Mouse (Mus musculus) kidney, postnatal 10 days (tissue): ENCODE measurements around the gene Olfr1513.

ENCODE experiments used
- DNase-seq: peaks from one replicate; pipeline ENCODE4 v3.0.0; 2021; ENCODE audit warnings: mixed read lengths

The Olfr1513 gene

GRCm38 (mm10) chr14:52356308-52356707 lies at the start of gene Olfr1513:
Olfr1513 (minus strand) TSS chr14:52356408.
- DNase-seq, result no peak

- DNase-seq, result no peak
Observed at GRCm38 (mm10) chr14:52397279-52397678, 41.1 kb upstream of the Olfr1513 start, which contains the start of gene Olfr1511. Olfr1511 (minus strand) TSS chr14:52397379.

- peak; percentile 8 for DNase-seq
Observed at GRCm38 (mm10) chr14:52390084-52390848, 34.1 kb upstream of the Olfr1513 start.

GRCm38 (mm10) chr14:52379068-52379467 lies 22.9 kb upstream of the Olfr1513 start, which contains the start of gene Olfr1512:
Olfr1512 (minus strand) TSS chr14:52379168.
- DNase-seq, result no peak

GRCm38 (mm10) chr14:52368741-52369140 lies 12.5 kb upstream of the Olfr1513 start:
- DNase-seq, result no peak

GRCm38 (mm10) chr14:52339512-52339852 lies 16.7 kb downstream of the Olfr1513 start:
- DNase-seq, result no peak

GRCm38 (mm10) chr14:52338751-52339511 lies 17.3 kb downstream of the Olfr1513 start:
- peak; percentile 76 for DNase-seq

GRCm38 (mm10) chr14:52332171-52332570 lies 24.0 kb downstream of the Olfr1513 start:
- DNase-seq, result no peak

GRCm38 (mm10) chr14:52331069-52331750 lies 25.0 kb downstream of the Olfr1513 start:
- no peak for DNase-seq

GRCm38 (mm10) chr14:52327910-52328812 lies 28.0 kb downstream of the Olfr1513 start, which contains the start of gene Sall2:
Sall2 (minus strand) TSS chr14:52328762.
- no peak for DNase-seq

GRCm38 (mm10) chr14:52327375-52327901 lies 28.8 kb downstream of the Olfr1513 start:
- DNase-seq, result no peak

- DNase-seq, result no peak
Observed at GRCm38 (mm10) chr14:52325890-52326289, 30.3 kb downstream of the Olfr1513 start.

GRCm38 (mm10) chr14:52319361-52319760 lies 36.8 kb downstream of the Olfr1513 start:
- peak; percentile 47 for DNase-seq

- DNase-seq, result peak; percentile 58
Observed at GRCm38 (mm10) chr14:52316441-52317225, 39.6 kb downstream of the Olfr1513 start.

- DNase-seq, result peak; percentile 88
Observed at GRCm38 (mm10) chr14:52315792-52316440, 40.3 kb downstream of the Olfr1513 start.

- DNase-seq, result no peak
Observed at GRCm38 (mm10) chr14:52315283-52315780, 40.9 kb downstream of the Olfr1513 start.

GRCm38 (mm10) chr14:52314808-52315150 lies 41.4 kb downstream of the Olfr1513 start:
- DNase-seq, result no peak

- no peak for DNase-seq
Observed at GRCm38 (mm10) chr14:52313931-52314807, 42.0 kb downstream of the Olfr1513 start.

GRCm38 (mm10) chr14:52310906-52311305 lies 45.3 kb downstream of the Olfr1513 start:
- no peak for DNase-seq
